Mouse (Mus musculus) stomach, embryonic 15.5 days (tissue): ENCODE results near the gene Strip2. TPM values are rescaled to one million over a fixed set of nuclear protein-coding genes. Genes with fewer than 3 reads are reported as not detected.

ENCODE experiments used
- ATAC-seq: fragments of 200-750 bp; cut with Nextera tagmentation; 2 replicates; pipeline ENCODE4 v1.8.0; 2017; ENCODE audit warnings: low read depth, moderate number of reproducible peaks, moderate TSS enrichment; ENCODE audit not compliant: insufficient read depth, low FRiP score
- H3K27ac ChIP-seq: fragments of 300-500 bp; sonication (generic); 2 replicates; pipeline ENCODE4 v1.5.1; 2015; ENCODE audit warnings: mild to moderate bottlenecking, inconsistent platforms
- H3K27me3 ChIP-seq: fragments of 300-500 bp; sonication (generic); replicated peaks from 2 replicates; pipeline ENCODE4 v1.6.1; 2015; ENCODE audit warnings: inconsistent platforms
- H3K36me3 ChIP-seq: fragments of 300-500 bp; sonication (generic); 2 replicates; pipeline ENCODE4 v1.6.1; 2015; ENCODE audit warnings: inconsistent platforms
- H3K4me1 ChIP-seq: fragments of 300-500 bp; sonication (generic); 2 replicates; pipeline ENCODE4 v1.6.1; 2015; ENCODE audit warnings: inconsistent platforms
- H3K4me2 ChIP-seq: fragments of 300-500 bp; sonication (generic); 2 replicates; pipeline ENCODE4 v1.6.1; 2015; ENCODE audit warnings: mild to moderate bottlenecking, inconsistent platforms
- H3K4me3 ChIP-seq: fragments of 300-500 bp; sonication (generic); replicated peaks from 2 replicates; pipeline ENCODE4 v1.5.1; 2015; ENCODE audit warnings: inconsistent platforms
- H3K9ac ChIP-seq: fragments of 300-500 bp; sonication (generic); 2 replicates; pipeline ENCODE4 v1.6.1; 2015; ENCODE audit warnings: inconsistent platforms
- H3K9me3 ChIP-seq: fragments of 300-500 bp; sonication (generic); 2 replicates; pipeline ENCODE4 v1.6.1; 2016; ENCODE audit warnings: inconsistent platforms
- WGBS: fragments of 180-500 bp; shearing (Covaris S2); methylation state at CpG from one replicate; pipeline ENCODE4 v1.1.7; 2015; 5-methylcytosine and 5-hydroxymethylcytosine counted together
- polyA plus RNA-seq: library from polyadenylated mRNA; unstranded; fragments of >200 nt; fragmentation: Nextera tagmentation; extraction: Ambion mirVana; gene quantifications from 2 replicates; pipeline ENCODE4 v1.2.1, GENCODE M21; 2015

Gene Strip2
- polyA plus RNA-seq, 1 experiment from 2014 or later = 0.50 TPM

- no peaks in the 10 kb centered on the region for H3K4me1 ChIP-seq
- 62% methylated on average over 8 of the region's 8 CpGs for WGBS
- ATAC-seq = no peak
Observed at GRCm38 (mm10) chr6:29974836-29975235, 58.0 kb downstream of the Strip2 start.

GRCm38 (mm10) chr6:29980461-29980860 lies 63.6 kb downstream of the Strip2 start:
- WGBS = 85% methylated on average over 6 of the region's 6 CpGs
- no peak overlapping the region for H3K9ac ChIP-seq
- ATAC-seq = no peak
- no peaks in the 10 kb centered on the region for H3K4me1 ChIP-seq
- no peak overlapping the region for H3K4me2 ChIP-seq
- no peaks in the 10 kb centered on the region for H3K9me3 ChIP-seq
- no peak overlapping the region for H3K4me3 ChIP-seq
- H3K27ac ChIP-seq = no peak overlapping the region
- H3K36me3 ChIP-seq = no peaks in the 10 kb centered on the region
- no peaks in the 10 kb centered on the region for H3K27me3 ChIP-seq

More at GRCm38 (mm10) chr6:29974836-29975235, 58.0 kb downstream of the Strip2 start:
- H3K9ac ChIP-seq = no peak overlapping the region
- H3K27ac ChIP-seq = no peak overlapping the region
- no peaks in the 10 kb centered on the region for H3K27me3 ChIP-seq
- H3K4me2 ChIP-seq = no peak overlapping the region
- H3K9me3 ChIP-seq = no peaks in the 10 kb centered on the region
- H3K4me3 ChIP-seq = no peak overlapping the region
- H3K36me3 ChIP-seq = no peaks in the 10 kb centered on the region

- ATAC-seq = no peak
- Histone ChIP-seq H3K9me3 (no peaks in the 10 kb centered on the region), H3K4me2 (no peak overlapping the region), H3K4me1 (no peaks in the 10 kb centered on the region), H3K27ac (no peak overlapping the region), H3K9ac (no peak overlapping the region), H3K4me3 (no peak overlapping the region), H3K27me3 (no peaks in the 10 kb centered on the region), H3K36me3 (no peaks in the 10 kb centered on the region)
Observed at GRCm38 (mm10) chr6:29981797-29982196, 65.0 kb downstream of the Strip2 start.

GRCm38 (mm10) chr6:29985058-29985498 lies 68.3 kb downstream of the Strip2 start:
- H3K9ac ChIP-seq = peak overlapping the region; percentile 30; the same call in 1 of the 2 replicates
- no peaks in the 10 kb centered on the region for H3K36me3 ChIP-seq
- H3K4me3 ChIP-seq = peak overlapping the region; percentile 58
- peak overlapping the region; percentile 50; the same call in 1 of the 2 replicates for H3K27ac ChIP-seq
- no peaks in the 10 kb centered on the region for H3K9me3 ChIP-seq
- WGBS = under 1% methylated on average over 37 of the region's 37 CpGs
- no peaks in the 10 kb centered on the region for H3K27me3 ChIP-seq
- H3K4me1 ChIP-seq = no peaks in the 10 kb centered on the region
- peak; percentile 90 for ATAC-seq
- peak overlapping the region; percentile 91 for H3K4me2 ChIP-seq

GRCm38 (mm10) chr6:29985504-29985903 lies 68.7 kb downstream of the Strip2 start:
- Histone ChIP-seq H3K36me3 (no peaks in the 10 kb centered on the region), H3K9ac (peak overlapping the region; percentile 30; the same call in 1 of the 2 replicates), H3K27me3 (no peaks in the 10 kb centered on the region), H3K4me3 (peak overlapping the region; percentile 58), H3K27ac (peak overlapping the region; percentile 50; the same call in 1 of the 2 replicates), H3K4me2 (peak overlapping the region; percentile 91), H3K9me3 (no peaks in the 10 kb centered on the region), H3K4me1 (no peaks in the 10 kb centered on the region)
- WGBS = 2% methylated on average over 14 of the region's 14 CpGs
- no peak for ATAC-seq

GRCm38 (mm10) chr6:29985986-29986385 lies 69.2 kb downstream of the Strip2 start:
- WGBS = 28% methylated on average over 6 of the region's 6 CpGs
- no peak overlapping the region for H3K9ac ChIP-seq
- no peak for ATAC-seq
- no peak overlapping the region for H3K27ac ChIP-seq
- H3K4me2 ChIP-seq = peak overlapping the region; percentile 91
- H3K9me3 ChIP-seq = no peaks in the 10 kb centered on the region
- H3K36me3 ChIP-seq = no peaks in the 10 kb centered on the region
- no peaks in the 10 kb centered on the region for H3K27me3 ChIP-seq
- H3K4me3 ChIP-seq = no peak overlapping the region
- H3K4me1 ChIP-seq = no peaks in the 10 kb centered on the region

- no peak for ATAC-seq
- Histone ChIP-seq H3K4me1 (no peaks in the 10 kb centered on the region), H3K4me3 (no peak overlapping the region), H3K27ac (no peak overlapping the region), H3K36me3 (no peaks in the 10 kb centered on the region), H3K9ac (no peak overlapping the region), H3K9me3 (no peaks in the 10 kb centered on the region), H3K27me3 (no peaks in the 10 kb centered on the region), H3K4me2 (no peak overlapping the region)
- 50% methylated on average over 3 of the region's 3 CpGs for WGBS
Observed at GRCm38 (mm10) chr6:29987246-29987645, 70.4 kb downstream of the Strip2 start.

- H3K4me1 ChIP-seq = no peaks in the 10 kb centered on the region
- no peak overlapping the region for H3K27ac ChIP-seq
- no peak overlapping the region for H3K4me3 ChIP-seq
- no peak for ATAC-seq
- no peaks in the 10 kb centered on the region for H3K27me3 ChIP-seq
- no peak overlapping the region for H3K9ac ChIP-seq
- H3K36me3 ChIP-seq = no peaks in the 10 kb centered on the region
- no peaks in the 10 kb centered on the region for H3K9me3 ChIP-seq
- WGBS = 70% methylated on average over 9 of the region's 9 CpGs
- no peak overlapping the region for H3K4me2 ChIP-seq
Observed at GRCm38 (mm10) chr6:29998140-29998539, 81.3 kb downstream of the Strip2 start.

GRCm38 (mm10) chr6:29998771-29999170 lies 82.0 kb downstream of the Strip2 start:
- no peaks in the 10 kb centered on the region for H3K4me1 ChIP-seq
- H3K27ac ChIP-seq = no peak overlapping the region
- H3K9me3 ChIP-seq = no peaks in the 10 kb centered on the region
- H3K9ac ChIP-seq = no peak overlapping the region
- 62% methylated on average over 4 of the region's 4 CpGs for WGBS
- no peak overlapping the region for H3K4me2 ChIP-seq
- no peaks in the 10 kb centered on the region for H3K36me3 ChIP-seq
- no peaks in the 10 kb centered on the region for H3K27me3 ChIP-seq
- no peak for ATAC-seq
- no peak overlapping the region for H3K4me3 ChIP-seq

GRCm38 (mm10) chr6:30002628-30003027 lies 85.8 kb downstream of the Strip2 start:
- ATAC-seq = no peak
- WGBS = 66% methylated on average over 9 of the region's 9 CpGs
- H3K9me3 ChIP-seq = no peaks in the 10 kb centered on the region
- no peaks in the 10 kb centered on the region for H3K4me1 ChIP-seq
- H3K4me3 ChIP-seq = no peak overlapping the region
- H3K27me3 ChIP-seq = no peaks in the 10 kb centered on the region
- H3K36me3 ChIP-seq = no peaks in the 10 kb centered on the region
- H3K9ac ChIP-seq = no peak overlapping the region
- no peak overlapping the region for H3K27ac ChIP-seq
- H3K4me2 ChIP-seq = no peak overlapping the region

GRCm38 (mm10) chr6:30005851-30006250 lies 89.0 kb downstream of the Strip2 start:
- ATAC-seq = no peak
- no peak overlapping the region for H3K9ac ChIP-seq
- H3K4me2 ChIP-seq = no peak overlapping the region
- H3K27me3 ChIP-seq = no peaks in the 10 kb centered on the region
- H3K36me3 ChIP-seq = no peaks in the 10 kb centered on the region
- WGBS = 67% methylated on average over 1 of the region's 1 CpGs
- H3K9me3 ChIP-seq = no peaks in the 10 kb centered on the region
- H3K27ac ChIP-seq = no peak overlapping the region
- no peaks in the 10 kb centered on the region for H3K4me1 ChIP-seq
- H3K4me3 ChIP-seq = no peak overlapping the region

- H3K27me3 ChIP-seq = no peaks in the 10 kb centered on the region
- WGBS = 74% methylated on average over 7 of the region's 7 CpGs
- no peak for ATAC-seq
Observed at GRCm38 (mm10) chr6:30009204-30009603, 92.4 kb downstream of the Strip2 start.

More at GRCm38 (mm10) chr6:30009204-30009603, 92.4 kb downstream of the Strip2 start:
- no peaks in the 10 kb centered on the region for H3K9me3 ChIP-seq
- no peak overlapping the region for H3K27ac ChIP-seq
- no peak overlapping the region for H3K4me2 ChIP-seq
- H3K9ac ChIP-seq = no peak overlapping the region
- no peaks in the 10 kb centered on the region for H3K36me3 ChIP-seq
- no peak overlapping the region for H3K4me3 ChIP-seq
- no peaks in the 10 kb centered on the region for H3K4me1 ChIP-seq
